Mouse (Mus musculus) adrenal gland, postnatal 36 days (tissue): ENCODE data around the gene Cerk. TPM values are rescaled to one million over a fixed set of nuclear protein-coding genes. Genes with fewer than 3 reads are reported as not detected.

Source experiments
- DNase-seq, 2 experiments: peaks; one replicate each; pipeline ENCODE4 v3.0.0; 2021; ENCODE audit warnings: mixed read lengths in 1 of 2
- total RNA-seq, 2 experiments: library from RNA; stranded (reverse); gene quantifications; 2 replicates each; pipeline ENCODE4 v1.2.3; 2021

Gene Cerk
- total RNA-seq, 2 experiments from 2014 or later = 27.1 to 74.2 TPM

DNA sequence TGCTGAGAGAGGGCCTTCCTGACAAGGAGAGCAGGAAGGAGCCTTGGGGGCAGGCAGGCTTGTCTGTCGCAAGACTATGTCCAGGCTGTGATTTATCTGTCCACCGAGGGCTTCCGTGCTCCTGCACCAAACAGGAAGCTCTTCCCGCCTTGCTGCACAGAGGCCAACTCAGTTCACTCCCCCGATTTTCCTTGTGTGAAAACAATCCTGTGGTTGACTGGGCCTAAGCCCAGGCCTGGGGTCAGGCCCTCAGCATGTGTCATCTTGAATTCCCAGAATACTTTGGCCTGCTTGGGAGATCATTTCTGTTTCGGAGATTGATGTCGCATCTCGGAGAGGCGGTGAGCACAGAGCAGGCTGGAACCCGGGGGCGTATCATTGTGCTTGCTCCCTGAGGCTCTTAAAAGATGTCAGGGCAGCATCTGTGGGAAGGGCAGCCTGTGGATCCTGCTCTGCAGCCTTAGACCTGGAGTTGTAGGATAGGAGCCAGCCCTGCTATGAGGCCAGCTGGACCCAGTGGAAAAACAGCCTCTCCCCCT, 95.9 kb downstream of the Cerk start:
- DNase-seq = peak; percentile 76 to 80

Other genes with a start within 250 kb of the Cerk start
- gene Celsr1, start 152.4 kb downstream of the Cerk start, total RNA-seq = 1 to 10 TPM; 5.1 to 6.3 TPM
- 10 to 100 TPM; 13.9 to 18.7 TPM for gene Gramd4, start 128.4 kb downstream of the Cerk start, total RNA-seq
- gene Tbc1d22a, start 28.3 kb upstream of the Cerk start, total RNA-seq = 10 to 100 TPM; 28.9 to 35.6 TPM